Mouse (Mus musculus) heart, embryonic 12.5 days (tissue): Measurements from ENCODE around the gene Cpa1. TPM values are rescaled to one million over a fixed set of nuclear protein-coding genes. Genes with fewer than 3 reads are reported as not detected.
A peak's percentile ranks its signal among the peaks of the same experiment; 100 is the strongest.

ENCODE experiments used
- ATAC-seq: fragments of 200-750 bp; cut with Nextera tagmentation; 2 replicates; pipeline ENCODE4 v1.8.0; 2017; ENCODE audit warnings: moderate TSS enrichment, moderate library complexity; ENCODE audit not compliant: insufficient number of reproducible peaks, low FRiP score
- H3K27ac ChIP-seq: fragments of 300-500 bp; sonication (generic); 2 replicates; pipeline ENCODE4 v1.5.1; 2016; ENCODE audit warnings: mild to moderate bottlenecking, moderate library complexity; ENCODE audit not compliant: poor library complexity, severe bottlenecking
- H3K27me3 ChIP-seq: fragments of 300-500 bp; sonication (generic); replicated peaks from 2 replicates; pipeline ENCODE4 v1.6.1; 2016; ENCODE audit warnings: mild to moderate bottlenecking, moderate library complexity
- H3K36me3 ChIP-seq: fragments of 300-500 bp; sonication (generic); 2 replicates; pipeline ENCODE4 v1.6.1; 2016; ENCODE audit warnings: mild to moderate bottlenecking, moderate library complexity
- H3K4me1 ChIP-seq: fragments of 300-500 bp; sonication (generic); replicated peaks from 2 replicates; pipeline ENCODE4 v1.6.1; 2016; ENCODE audit warnings: mild to moderate bottlenecking
- H3K4me2 ChIP-seq: fragments of 300-500 bp; sonication (generic); 2 replicates; pipeline ENCODE4 v1.6.1; 2016; ENCODE audit warnings: mild to moderate bottlenecking, moderate library complexity
- H3K4me3 ChIP-seq: fragments of 300-500 bp; sonication (generic); 2 replicates; pipeline ENCODE4 v1.5.1; 2016; ENCODE audit warnings: mild to moderate bottlenecking
- H3K9ac ChIP-seq: fragments of 300-500 bp; sonication (generic); 2 replicates; pipeline ENCODE4 v1.6.1; 2016; ENCODE audit warnings: mild to moderate bottlenecking, moderate library complexity
- H3K9me3 ChIP-seq: fragments of 300-500 bp; sonication (generic); replicated peaks from 2 replicates; pipeline ENCODE4 v1.6.1; 2016; ENCODE audit warnings: mild to moderate bottlenecking, moderate library complexity
- WGBS: fragments of 180-500 bp; shearing (Covaris S2); methylation state at CpG from one replicate; pipeline ENCODE4 v1.1.7; 2016; 5-methylcytosine and 5-hydroxymethylcytosine counted together
- polyA plus RNA-seq: library from polyadenylated mRNA; unstranded; fragments of >200 nt; fragmentation: Nextera tagmentation; extraction: Ambion mirVana; gene quantifications from 2 replicates; pipeline ENCODE4 v1.2.1, GENCODE M21; 2016

Cpa1 gene
- polyA plus RNA-seq, 1 experiment from 2014 or later: 1.8 TPM

DNA sequence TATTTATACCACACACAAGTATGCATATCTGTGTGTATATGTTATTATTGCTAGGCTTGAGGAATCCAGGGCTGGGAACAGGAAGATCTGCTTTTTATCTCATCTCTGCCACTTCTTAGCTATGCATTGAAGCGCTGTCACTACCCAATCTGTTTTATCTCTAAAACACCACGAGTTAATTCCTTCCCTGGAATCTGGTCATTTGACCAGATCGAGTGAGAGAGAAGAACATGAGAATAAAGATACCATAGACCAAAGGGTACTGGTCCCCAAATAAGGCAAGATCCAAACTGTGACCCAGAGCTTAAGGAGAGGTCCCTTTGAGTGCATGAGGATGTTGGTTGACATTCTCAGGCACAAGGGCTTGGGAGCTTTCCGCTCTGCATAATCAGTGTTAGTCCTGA, 17.0 kb upstream of the Cpa1 start:
- no peak overlapping the region for H3K4me2 ChIP-seq
- 4% methylated on average over 4 of the region's 4 CpGs for WGBS
- H3K4me3 ChIP-seq: no peak overlapping the region
- no peaks in the 10 kb centered on the region for H3K27me3 ChIP-seq
- no peak overlapping the region for H3K9ac ChIP-seq
- H3K36me3 ChIP-seq: no peaks in the 10 kb centered on the region
- peak; percentile 72 for ATAC-seq
- H3K9me3 ChIP-seq: no peaks in the 10 kb centered on the region
- peaks cover 74% of the 10 kb centered on the region for H3K4me1 ChIP-seq
- H3K27ac ChIP-seq: peak overlapping the region; percentile 89

DNA sequence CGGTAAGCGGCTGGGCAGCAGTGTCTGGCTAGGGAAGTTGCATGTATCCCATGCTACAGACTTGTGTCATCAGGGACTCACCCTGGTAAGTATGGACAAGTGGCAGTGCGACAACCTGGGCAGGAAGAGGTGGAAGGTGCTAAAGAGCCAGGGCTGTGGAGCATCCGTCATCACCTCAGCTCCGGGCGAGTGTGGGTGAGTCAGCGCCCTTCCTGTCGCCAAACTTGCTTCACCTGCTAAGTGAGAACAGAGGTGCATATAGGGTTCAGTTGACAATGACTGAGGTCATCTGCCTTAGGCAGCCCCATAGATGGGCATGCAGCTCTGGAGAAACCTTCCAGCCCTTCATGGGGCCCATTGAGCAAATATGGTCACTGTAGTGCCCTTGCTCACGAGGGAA, 14.3 kb upstream of the Cpa1 start:
- Histone ChIP-seq H3K4me3 (no peak overlapping the region), H3K9ac (0 out of 2 replicates have a peak overlapping the region, but pooled peaks have one; percentile 21), H3K27me3 (no peaks in the 10 kb centered on the region), H3K36me3 (no peaks in the 10 kb centered on the region), H3K4me1 (peaks cover 47% of the 10 kb centered on the region), H3K9me3 (no peaks in the 10 kb centered on the region), H3K27ac (peak overlapping the region; percentile 83), H3K4me2 (no peak overlapping the region)
- WGBS: 38% methylated on average over 9 of the region's 9 CpGs
- ATAC-seq: peak; percentile 36

DNA sequence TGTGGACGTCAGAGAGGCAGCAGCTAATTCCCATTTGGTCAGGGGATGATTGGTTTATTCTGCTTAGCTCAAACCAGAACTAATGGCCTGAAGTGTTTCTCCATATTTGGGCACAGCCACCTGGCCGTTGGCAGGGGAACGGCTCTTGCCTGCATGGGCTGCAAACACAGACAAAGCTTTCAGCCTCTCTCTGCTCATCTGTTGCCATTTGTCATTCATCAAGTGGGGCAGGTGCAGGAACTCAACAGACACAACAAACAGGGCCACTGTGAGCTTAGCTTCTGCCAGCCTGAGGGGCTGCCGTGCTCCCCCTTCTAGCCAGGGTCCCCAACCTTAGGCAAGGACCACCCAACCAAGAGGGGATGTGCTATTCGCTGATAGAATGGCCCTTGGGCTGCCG, 10.9 kb upstream of the Cpa1 start:
- peaks cover 18% of the 10 kb centered on the region for H3K4me1 ChIP-seq
- no peaks in the 10 kb centered on the region for H3K9me3 ChIP-seq
- ATAC-seq: no peak
- no peaks in the 10 kb centered on the region for H3K27me3 ChIP-seq
- no peak overlapping the region for H3K4me2 ChIP-seq
- 59% methylated on average over 6 of the region's 6 CpGs for WGBS
- H3K9ac ChIP-seq: no peak overlapping the region
- H3K36me3 ChIP-seq: no peaks in the 10 kb centered on the region
- H3K4me3 ChIP-seq: no peak overlapping the region
- no peak overlapping the region for H3K27ac ChIP-seq

DNA sequence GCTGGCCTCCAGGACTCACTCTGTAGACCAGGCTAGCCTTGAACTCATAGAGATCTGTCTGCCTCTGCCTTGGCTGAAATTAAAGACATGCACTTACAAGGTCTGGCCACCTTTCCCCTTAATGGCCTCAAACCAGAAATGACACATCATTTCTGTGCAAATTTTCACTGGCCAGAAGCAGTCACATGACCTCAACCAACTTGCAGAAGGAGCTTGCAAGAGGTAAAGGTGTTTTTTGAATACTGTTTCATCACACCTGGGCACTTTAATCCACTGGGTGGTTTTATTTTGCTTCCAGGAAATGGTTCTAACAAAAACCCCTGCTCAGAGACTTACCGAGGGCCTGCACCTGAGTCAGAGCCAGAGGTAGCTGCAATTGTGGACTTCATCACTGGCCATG, 9.0 kb upstream of the Cpa1 start:
- Histone ChIP-seq H3K4me2 (no peak overlapping the region), H3K27ac (no peak overlapping the region), H3K4me1 (peaks cover 3% of the 10 kb centered on the region), H3K9me3 (no peaks in the 10 kb centered on the region), H3K36me3 (no peaks in the 10 kb centered on the region), H3K9ac (no peak overlapping the region), H3K4me3 (no peak overlapping the region), H3K27me3 (no peaks in the 10 kb centered on the region)
- WGBS: 92% methylated on average over 1 of the region's 1 CpGs
- ATAC-seq: no peak

DNA sequence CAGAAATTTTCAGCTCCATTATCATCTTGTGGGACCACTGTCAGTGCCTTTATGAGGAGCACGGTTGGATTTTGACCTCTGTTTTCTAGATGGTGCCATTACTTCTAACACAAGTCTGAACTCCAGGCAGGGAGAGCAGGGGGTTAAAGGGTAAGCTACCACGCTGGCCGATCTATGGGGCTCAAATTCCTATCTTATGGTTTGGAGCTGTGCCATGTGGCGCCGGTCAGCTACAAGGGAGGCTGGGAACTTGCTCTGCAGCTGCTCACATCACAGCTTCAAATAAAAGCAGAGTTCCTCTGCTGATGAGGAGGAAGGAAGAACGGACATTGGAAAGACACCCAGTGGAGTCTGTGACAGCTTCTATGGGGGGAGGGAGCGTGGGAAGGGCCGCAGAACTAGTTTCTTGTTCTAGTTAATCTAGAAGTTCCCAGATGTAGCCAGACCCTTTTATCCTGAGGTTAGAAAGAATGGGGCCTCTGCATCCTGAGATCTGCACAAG, 3.6 kb upstream of the Cpa1 start:
- Histone ChIP-seq H3K4me2 (no peak overlapping the region), H3K27me3 (no peaks in the 10 kb centered on the region), H3K4me1 (peaks cover 32% of the 10 kb centered on the region), H3K36me3 (no peaks in the 10 kb centered on the region), H3K9me3 (no peaks in the 10 kb centered on the region), H3K27ac (peak overlapping the region; percentile 57), H3K4me3 (no peak overlapping the region), H3K9ac (no peak overlapping the region; the same call in 1 of the 2 replicates)
- ATAC-seq: peak; percentile 23; the same call in 1 of the 2 replicates
- WGBS: 31% methylated on average over 8 of the region's 8 CpGs

DNA sequence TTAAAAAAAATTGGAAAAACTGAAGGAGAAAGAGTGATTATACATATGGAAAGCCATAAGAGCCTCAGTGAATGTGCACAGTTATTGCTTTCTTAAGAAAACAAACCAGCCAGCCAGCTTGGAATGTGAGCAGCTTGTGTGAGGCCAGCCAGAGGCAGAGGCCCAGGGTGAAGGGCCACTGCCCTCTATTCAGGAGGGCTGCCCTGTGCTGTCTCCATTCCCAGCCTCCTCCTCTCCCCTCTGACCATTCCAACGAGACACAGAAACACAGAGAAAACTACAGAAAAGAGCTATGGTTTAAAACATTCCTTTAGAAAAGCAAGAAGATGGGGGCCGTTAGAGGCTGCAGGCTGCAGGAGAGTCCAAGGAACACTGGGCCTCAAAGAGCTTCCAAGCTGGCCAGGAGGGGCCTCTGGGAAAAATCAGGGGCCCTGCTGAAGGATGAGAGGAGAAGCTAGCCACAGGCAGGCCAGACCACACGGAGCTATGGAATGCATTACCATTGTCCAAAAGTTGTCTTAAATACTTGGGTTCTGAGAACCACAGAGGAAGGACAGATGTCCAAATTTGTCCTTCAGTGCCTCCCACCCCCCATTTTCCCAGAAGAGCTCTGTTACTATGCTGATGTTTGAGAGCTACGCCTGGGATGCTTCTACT, 2.7 kb upstream of the Cpa1 start:
- H3K4me1 ChIP-seq: peaks cover 32% of the 10 kb centered on the region
- H3K27me3 ChIP-seq: no peaks in the 10 kb centered on the region
- H3K9me3 ChIP-seq: no peaks in the 10 kb centered on the region
- H3K4me2 ChIP-seq: no peak overlapping the region
- 0 out of 2 replicates have a peak overlapping the region, but pooled peaks have one; percentile 30 for H3K9ac ChIP-seq
- H3K36me3 ChIP-seq: no peaks in the 10 kb centered on the region
- peak overlapping the region; percentile 79 for H3K27ac ChIP-seq
- 43% methylated on average over 4 of the region's 4 CpGs for WGBS
- ATAC-seq: no peak
- no peak overlapping the region for H3K4me3 ChIP-seq

DNA sequence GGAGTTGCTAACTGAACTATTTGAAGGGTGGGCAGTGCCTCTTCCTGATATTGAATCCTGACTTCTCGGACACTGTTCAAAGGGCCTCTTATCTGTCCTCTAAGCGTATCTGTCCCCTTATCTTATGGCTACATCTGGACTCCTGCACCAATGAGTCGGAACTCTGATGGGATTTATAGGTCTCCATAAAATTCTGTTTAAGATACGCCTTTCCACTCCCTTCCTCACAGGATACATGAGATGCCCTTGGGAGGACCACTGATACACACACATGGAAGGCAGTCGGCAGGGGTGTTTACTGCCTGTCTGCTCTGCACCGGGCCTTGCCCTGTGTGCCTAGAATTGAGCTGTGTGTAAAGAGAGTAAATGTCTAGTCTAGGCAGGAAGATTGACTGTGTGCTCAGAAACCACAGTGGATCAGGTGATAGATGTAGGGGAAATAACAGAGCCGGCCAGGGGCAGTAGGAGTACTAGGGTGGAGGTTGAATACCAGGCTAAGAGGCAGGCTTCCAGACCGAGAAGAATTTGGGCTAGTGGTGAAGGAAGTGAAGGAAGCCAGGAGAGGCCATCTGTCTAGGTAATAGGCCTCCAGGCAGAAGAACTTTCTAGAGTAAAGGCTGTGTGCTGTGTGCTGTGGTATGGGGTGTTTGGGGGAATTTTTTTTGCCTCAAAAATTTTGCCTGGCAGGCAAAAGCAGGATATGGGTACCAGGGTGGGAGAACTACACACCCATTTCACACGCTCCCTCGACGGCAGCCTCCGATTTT, 4.9 kb downstream of the Cpa1 start:
- Histone ChIP-seq H3K9me3 (no peaks in the 10 kb centered on the region), H3K4me1 (peaks cover 21% of the 10 kb centered on the region), H3K4me3 (no peak overlapping the region), H3K4me2 (no peak overlapping the region), H3K36me3 (no peaks in the 10 kb centered on the region), H3K27me3 (no peaks in the 10 kb centered on the region), H3K9ac (no peak overlapping the region), H3K27ac (no peak overlapping the region)
- no peak for ATAC-seq
- WGBS: 65% methylated on average over 12 of the region's 12 CpGs

DNA sequence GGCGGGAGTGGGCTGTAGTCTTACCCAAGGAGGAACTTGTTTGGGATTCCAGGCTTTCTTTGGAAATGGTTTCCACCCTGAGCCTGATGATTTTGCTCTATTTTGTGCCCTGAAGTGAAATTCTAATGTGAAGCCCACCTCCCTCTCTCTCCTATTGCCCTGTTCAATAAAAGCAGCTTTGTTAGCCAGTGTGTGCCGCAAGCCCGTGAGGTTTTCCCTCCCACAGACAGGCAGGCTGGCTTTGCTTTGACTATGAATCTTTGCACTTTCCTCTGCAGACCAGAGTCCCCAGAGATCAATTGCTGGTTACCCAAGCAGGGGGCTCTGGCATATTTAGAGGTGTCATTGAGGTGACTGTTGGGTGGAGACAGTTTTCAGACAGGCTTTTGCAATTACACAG, 5.4 kb downstream of the Cpa1 start:
- Histone ChIP-seq H3K9me3 (no peaks in the 10 kb centered on the region), H3K36me3 (no peaks in the 10 kb centered on the region), H3K4me1 (peaks cover 19% of the 10 kb centered on the region), H3K9ac (no peak overlapping the region), H3K4me3 (no peak overlapping the region), H3K27me3 (no peaks in the 10 kb centered on the region), H3K4me2 (no peak overlapping the region), H3K27ac (no peak overlapping the region)
- no peak for ATAC-seq
- WGBS: 82% methylated on average over 3 of the region's 3 CpGs

DNA sequence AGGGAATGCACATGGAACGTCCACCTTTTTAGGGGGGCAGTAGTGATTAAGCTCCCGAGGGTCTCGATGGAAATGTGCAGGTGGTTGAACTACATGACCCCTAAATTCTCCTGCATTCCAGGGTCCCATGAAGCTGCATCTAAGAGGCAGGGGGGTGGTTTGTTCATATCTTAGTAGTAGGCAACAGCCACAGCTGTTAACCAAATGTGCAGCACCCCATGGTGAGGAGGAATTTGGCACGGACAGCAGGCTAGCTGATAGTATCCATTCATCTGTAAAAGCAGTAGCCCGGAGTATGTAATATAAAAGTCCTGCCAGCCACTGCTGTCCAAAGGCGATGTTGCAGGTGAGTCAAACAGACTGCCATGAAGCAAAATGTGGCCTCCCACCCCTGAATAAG, 6.4 kb downstream of the Cpa1 start:
- H3K9ac ChIP-seq: no peak overlapping the region
- 75% methylated on average over 6 of the region's 6 CpGs for WGBS
- ATAC-seq: no peak

DNA sequence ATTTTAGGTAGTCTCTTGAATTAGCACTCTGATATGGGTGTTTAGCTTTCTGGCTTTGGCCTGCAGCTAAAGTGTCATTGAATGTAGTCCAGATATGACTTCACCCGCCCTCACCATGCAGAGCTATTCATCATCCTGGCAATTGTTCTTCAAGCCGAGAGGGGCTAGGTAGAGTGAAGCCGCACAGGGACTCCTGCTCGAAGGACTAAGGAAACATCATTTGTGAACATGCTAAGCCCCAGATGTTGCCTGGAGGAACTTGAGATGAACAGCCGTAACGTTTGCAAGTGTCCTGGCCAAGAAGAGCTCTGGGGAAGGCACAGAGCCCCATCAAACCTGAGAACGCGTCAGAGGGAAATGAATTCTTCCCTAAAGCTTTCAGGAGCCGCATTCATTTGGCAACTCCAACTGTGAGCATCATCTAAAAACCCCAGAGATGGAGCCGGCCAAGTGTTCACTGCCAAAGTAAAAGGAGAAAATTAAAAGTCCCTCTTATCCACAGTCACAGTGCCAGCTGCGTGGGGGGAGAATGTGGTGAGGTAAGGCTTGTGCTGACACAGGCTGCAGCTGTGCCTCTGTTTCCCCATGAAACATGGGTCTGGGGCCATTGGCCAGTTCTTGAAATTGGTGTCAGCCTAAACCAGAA, 10.8 kb downstream of the Cpa1 start:
- H3K4me1 ChIP-seq: peaks cover 14% of the 10 kb centered on the region
- no peaks in the 10 kb centered on the region for H3K36me3 ChIP-seq
- H3K27ac ChIP-seq: no peak overlapping the region
- no peak overlapping the region for H3K4me2 ChIP-seq
- no peaks in the 10 kb centered on the region for H3K27me3 ChIP-seq
- no peak overlapping the region for H3K9ac ChIP-seq
- no peaks in the 10 kb centered on the region for H3K9me3 ChIP-seq
- no peak overlapping the region for H3K4me3 ChIP-seq
- ATAC-seq: no peak
- 65% methylated on average over 11 of the region's 11 CpGs for WGBS

More for the DNA sequence above, 6.4 kb downstream of the Cpa1 start:
- no peak overlapping the region for H3K4me3 ChIP-seq
- H3K27me3 ChIP-seq: no peaks in the 10 kb centered on the region
- H3K36me3 ChIP-seq: no peaks in the 10 kb centered on the region
- no peaks in the 10 kb centered on the region for H3K9me3 ChIP-seq
- peaks cover 17% of the 10 kb centered on the region for H3K4me1 ChIP-seq
- H3K27ac ChIP-seq: no peak overlapping the region
- no peak overlapping the region for H3K4me2 ChIP-seq
